Mouse (Mus musculus) ovary, postnatal 10 days (tissue): Measurements from ENCODE around the gene Anapc11.

Source experiments
- DNase-seq: peaks from one replicate; pipeline ENCODE4 v3.0.0; 2022; ENCODE audit warnings: low spot score

Gene Anapc11

DNA sequence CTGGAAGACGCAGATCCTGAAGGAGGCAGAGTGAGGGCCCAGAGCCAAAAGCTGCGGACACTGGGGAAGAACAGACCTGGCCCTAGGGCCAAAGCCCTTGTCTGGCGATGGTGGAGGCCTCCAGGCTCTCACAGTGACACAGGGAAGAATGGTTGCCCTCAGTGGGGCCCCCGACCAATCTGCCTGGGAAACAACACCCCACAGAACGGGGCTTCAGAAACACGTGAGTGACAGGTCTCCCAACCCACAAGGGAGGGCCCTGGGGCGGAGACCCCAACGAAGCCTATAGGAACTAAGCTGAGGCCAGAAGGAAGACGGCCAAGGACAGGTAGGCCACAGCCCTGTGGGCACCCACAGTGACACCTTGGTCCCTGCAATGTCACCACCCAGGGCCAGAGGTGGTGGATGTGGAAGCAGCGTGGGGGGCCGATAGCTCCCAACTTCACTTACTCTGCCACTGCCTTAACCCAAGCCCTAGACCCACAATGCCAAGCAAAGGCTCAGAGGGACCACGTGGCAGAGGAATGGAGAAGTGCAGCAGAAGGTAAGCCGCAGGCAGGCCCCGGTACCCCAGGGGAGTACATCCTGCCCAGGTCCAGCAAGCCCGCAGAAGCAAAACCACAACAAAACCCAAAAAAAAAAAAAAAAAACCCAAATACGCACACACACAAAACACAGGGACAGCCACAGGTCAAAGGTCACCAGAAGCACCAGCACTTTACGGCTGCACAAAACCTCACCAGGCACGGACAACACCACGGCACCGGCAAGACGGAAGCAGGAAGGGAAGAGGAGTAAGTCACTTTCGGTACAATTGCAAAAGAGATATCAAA, 29.5 kb downstream of the Anapc11 start:
- no peak for DNase-seq

DNA sequence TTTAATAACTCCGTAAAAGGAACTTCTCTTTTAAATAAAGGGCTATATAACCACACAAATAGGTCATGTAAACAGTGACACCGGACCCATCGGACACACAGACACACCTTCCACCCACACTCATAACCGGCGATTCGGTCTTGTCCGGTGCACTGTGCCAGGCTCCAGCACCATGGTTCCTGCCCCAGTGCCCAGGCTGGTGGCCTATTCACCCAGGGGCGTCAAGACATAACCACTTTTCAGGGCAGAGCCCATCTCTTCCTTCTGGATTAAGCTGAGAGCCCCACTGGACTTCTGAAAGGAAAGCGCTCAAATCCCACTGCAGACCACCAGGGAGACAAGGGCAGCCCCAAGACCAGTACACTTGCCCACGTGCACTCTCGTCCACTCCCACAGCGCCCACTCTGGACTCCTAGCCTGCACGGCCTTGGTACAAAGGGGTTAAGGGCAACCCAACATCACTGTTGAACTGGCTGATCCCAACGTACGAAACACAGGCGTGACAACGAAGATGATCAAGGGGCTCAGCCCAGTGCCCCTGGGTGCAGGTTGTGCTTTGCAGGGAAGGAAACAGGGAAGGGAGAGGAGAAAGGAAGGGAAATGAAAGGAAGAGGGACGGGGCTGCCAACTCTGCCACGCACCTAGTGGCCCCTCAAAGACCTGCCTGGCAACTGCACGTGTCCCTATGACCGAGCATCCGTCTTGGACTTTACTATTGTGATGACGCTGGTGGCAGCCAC, 30.6 kb downstream of the Anapc11 start:
- DNase-seq, result no peak

GRCm38 (mm10) chr11:120629341-120629730, 31.1 kb downstream of the Anapc11 start:
- DNase-seq, result no peak

GRCm38 (mm10) chr11:120629911-120630310, 31.7 kb downstream of the Anapc11 start:
- no peak for DNase-seq

- DNase-seq, result no peak
Observed at GRCm38 (mm10) chr11:120630401-120630871, 32.2 kb downstream of the Anapc11 start.

DNA sequence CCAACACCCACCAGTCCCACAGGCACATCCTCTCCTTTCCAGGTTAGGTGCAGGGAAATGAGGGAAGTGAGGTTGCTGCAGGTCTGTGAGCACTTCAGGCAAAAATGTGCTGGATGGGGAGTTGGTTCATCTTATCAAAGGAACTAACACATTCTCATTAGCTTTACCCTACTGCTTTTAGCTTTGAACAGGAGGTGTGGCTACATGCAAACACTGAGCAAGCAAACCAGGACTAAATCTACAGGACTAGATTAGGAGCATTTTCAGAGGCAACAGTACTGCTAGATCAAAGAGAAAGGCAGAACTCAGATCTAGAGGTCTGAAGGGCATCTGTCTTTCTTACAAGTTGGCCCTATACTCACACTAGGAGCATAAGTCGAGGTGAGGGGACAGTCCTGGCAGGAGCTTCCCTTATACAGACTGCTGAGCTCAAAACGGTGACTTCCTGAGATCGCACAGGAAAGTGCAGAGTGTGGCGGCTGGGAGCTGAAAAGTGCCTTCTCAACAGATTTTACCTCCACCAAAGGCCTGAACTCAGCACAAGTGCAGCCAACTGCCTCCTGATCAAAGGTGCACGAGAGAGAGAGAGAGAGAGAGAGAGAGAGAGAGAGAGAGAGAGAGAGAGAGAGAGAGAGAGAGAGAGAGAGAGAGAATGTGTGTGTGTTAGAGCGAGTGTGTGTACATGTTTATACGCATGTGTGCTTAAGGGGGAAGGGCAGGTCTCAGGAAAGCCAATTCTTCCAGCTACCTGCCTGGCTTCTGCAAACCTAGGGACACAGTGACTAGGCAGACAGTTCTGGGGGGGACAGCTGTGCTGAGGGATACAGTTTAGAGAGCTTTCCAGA, 32.9 kb downstream of the Anapc11 start:
- DNase-seq, result no peak

- DNase-seq, result no peak
Observed at GRCm38 (mm10) chr11:120631726-120632448, 33.7 kb downstream of the Anapc11 start.

- DNase-seq, result peak; percentile 60
Observed at GRCm38 (mm10) chr11:120632559-120633519, 34.6 kb downstream of the Anapc11 start.

- DNase-seq, result peak; percentile 83
Observed at GRCm38 (mm10) chr11:120633520-120634343, 35.5 kb downstream of the Anapc11 start, which contains the start of gene Mafg. TSS of gene Mafg (minus strand) at chr11:120633600.

- DNase-seq, result no peak
Observed at GRCm38 (mm10) chr11:120634810-120635209, 36.6 kb downstream of the Anapc11 start.

- no peak for DNase-seq
Observed at GRCm38 (mm10) chr11:120641255-120641654, 43.0 kb downstream of the Anapc11 start.

DNA sequence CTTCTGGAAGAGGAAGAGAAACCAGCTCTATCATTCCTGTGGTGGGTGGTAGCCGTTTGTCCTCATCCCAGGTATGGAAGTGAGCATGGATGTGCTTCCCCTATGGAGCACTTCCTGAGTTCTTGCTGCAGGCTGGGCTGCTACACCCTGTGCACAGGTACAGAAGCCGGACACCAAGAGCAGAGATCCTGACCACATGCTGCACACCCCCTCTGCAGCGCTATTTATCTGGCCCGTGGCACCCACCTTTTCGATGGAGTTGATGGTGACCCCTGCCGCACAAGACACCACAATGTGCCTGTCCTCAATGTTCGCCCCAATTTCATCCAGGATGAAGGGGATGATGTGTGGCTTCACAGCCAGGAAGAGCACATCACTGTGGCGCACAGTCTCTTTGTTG, 43.6 kb downstream of the Anapc11 start:
- no peak for DNase-seq

- DNase-seq, result no peak
Observed at GRCm38 (mm10) chr11:120642939-120643600, 44.8 kb downstream of the Anapc11 start.

DNA sequence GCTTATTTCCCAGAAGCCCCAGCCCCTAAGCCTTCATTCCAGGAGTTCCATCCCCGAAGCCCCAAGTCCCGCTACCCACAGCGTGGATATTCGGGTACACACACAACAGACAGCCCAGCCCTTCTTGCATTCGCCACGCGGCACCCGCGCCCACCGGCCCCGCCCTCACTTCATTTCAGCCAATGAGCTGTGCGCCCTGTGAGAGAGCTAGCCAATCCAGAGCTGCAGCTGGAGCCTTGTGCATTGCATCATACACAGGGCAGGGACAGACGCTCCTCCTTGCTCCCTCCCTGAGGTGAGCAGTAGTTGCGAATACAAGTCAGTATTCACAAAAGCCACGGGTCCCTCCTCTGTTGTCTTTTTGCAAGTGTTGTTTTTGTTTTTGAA, 45.4 kb downstream of the Anapc11 start, which contains the start of gene Pycr1:
Pycr1 (minus strand) TSS at position 169 of the 387 bp plus-strand sequence.
- DNase-seq, result peak; percentile 90

DNA sequence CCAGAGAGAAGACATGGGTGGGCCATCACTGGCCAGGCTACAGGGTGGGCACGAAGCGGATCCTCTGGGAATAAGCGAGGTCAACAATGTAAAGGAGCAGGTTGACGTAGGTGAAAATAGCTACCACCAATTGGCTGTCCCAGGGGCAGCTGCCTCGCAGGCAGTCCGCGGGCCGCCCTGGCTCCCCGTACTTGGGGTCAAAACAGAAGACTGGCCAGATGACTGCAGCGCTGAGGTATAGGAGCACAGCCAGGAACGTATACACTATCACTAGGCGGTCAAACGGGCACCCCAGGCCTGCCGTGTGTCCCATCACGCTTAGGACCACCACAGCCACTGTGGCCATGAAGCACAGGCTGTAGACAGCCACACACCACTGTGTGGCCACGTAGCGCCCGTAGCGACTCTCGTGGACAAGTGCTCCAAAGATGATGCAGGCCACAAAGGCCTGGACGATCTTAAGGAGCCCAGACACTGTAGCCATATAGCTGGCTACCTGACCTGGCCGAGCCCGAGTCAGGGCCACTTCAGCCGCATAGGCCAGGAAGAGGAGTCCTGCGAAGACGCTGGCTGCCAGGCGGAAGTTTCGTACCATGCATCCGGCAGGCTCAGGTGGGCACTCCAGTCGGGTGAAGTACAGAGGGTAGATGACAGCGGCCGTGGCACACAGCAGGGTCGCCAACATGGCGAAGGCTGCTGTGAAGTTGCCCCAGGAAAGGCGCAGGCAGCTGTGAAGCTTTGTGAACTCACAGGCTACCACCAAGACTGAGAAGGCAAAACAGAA, 49.0 kb downstream of the Anapc11 start:
- DNase-seq, result no peak

DNA sequence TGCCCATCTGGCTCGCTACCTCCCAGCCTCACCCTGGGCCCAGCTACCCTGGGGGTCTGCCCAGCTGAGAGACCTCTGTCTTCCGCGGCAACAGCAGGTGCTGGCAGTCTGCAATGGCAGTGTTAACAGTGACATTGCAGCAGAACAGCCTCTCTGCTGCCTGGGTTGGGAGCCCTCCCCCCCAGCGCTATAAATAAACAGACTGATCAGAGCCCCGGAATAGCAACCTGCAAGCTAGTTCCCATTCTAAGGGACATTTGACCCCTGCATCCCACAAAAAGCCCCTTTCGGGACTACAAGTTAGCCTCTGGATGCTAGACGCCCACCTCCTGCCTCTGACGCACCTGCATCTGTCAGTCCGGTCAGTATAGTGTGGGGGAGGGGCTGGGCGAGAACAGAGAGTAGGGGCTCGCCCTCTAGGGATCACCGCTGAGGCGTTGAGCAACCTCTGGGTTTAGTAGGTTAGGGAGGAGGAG, 49.8 kb downstream of the Anapc11 start, which contains the start of gene Myadml2:
Myadml2 (minus strand) TSS at position 158 of the 476 bp plus-strand sequence.
- no peak for DNase-seq

DNA sequence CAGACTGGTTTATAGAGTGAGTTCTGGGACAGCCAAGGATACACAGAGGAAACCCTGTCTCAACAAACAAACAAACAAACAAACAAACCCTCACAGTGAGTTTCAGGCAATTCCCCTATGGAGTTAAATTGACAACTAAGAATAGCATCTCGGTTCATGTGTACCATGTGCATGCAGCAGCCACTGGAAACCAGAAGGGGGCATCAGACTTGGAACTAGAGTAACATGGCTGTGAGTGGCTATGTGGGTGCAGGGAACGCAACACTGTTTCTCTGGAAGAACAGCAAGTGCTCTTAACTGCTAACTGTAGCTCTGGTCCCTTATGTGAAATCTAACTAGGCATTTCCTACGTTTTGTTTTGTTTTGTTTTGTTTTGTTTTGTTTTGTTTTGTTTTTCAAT, 53.7 kb downstream of the Anapc11 start:
- DNase-seq, result no peak

DNA sequence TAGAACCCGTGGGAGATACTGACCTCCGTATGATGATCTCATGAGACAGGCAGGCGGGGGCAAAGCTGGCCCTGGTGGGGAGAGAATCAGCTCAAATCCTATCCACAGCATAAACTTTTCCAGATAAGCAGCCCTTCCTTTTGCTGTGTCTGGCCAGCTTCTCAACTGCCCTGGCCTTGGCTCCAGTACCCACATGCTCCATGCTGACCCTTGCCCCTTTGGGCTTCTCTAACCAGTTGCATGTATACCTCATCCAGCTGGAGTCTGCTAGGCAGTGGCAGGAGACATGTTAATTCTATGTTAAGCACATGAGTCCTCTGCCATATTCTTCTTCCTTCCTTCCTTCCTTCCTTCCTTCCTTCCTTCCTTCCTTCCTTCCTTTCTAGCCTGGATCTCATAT, 56.5 kb downstream of the Anapc11 start:
- DNase-seq, result no peak
